Mouse (Mus musculus) thymus, postnatal 25 days (tissue): ENCODE results near the gene Cabp7.
"Not testable (repeated sequence)": the region's sequence is repeated elsewhere in the genome, so short reads cannot be mapped to it uniquely, and the experiment has no call there.

Source experiments
- DNase-seq: peaks from one replicate; pipeline ENCODE4 v3.0.0; 2022

Gene Cabp7

GRCm38 (mm10) chr11:4745969-4746368, 609 bp downstream of the Cabp7 start:
- DNase-seq: no peak

- no peak for DNase-seq
Measured at GRCm38 (mm10) chr11:4744691-4745090, 1.9 kb downstream of the Cabp7 start.

GRCm38 (mm10) chr11:4740785-4741184, 5.8 kb downstream of the Cabp7 start:
- no peak for DNase-seq

GRCm38 (mm10) chr11:4738719-4739118, 7.9 kb downstream of the Cabp7 start:
- DNase-seq: no peak

GRCm38 (mm10) chr11:4737682-4738081, 8.9 kb downstream of the Cabp7 start:
- no peak for DNase-seq

GRCm38 (mm10) chr11:4736355-4736754, 10.2 kb downstream of the Cabp7 start:
- DNase-seq: no peak

- no peak for DNase-seq
Measured at GRCm38 (mm10) chr11:4734179-4734578, 12.4 kb downstream of the Cabp7 start.

GRCm38 (mm10) chr11:4731781-4732180, 14.8 kb downstream of the Cabp7 start:
- DNase-seq: no peak

GRCm38 (mm10) chr11:4730913-4731312, 15.7 kb downstream of the Cabp7 start:
- DNase-seq: no peak

- DNase-seq: no peak
Measured at GRCm38 (mm10) chr11:4730096-4730495, 16.5 kb downstream of the Cabp7 start.

- no peak for DNase-seq
Measured at GRCm38 (mm10) chr11:4729603-4730002, 17.0 kb downstream of the Cabp7 start.

GRCm38 (mm10) chr11:4721728-4722127, 24.9 kb downstream of the Cabp7 start:
- DNase-seq: no peak

GRCm38 (mm10) chr11:4720900-4721580, 25.5 kb downstream of the Cabp7 start:
- no peak for DNase-seq

- DNase-seq: no peak
Measured at GRCm38 (mm10) chr11:4720393-4720792, 26.2 kb downstream of the Cabp7 start.

GRCm38 (mm10) chr11:4719961-4720360, 26.6 kb downstream of the Cabp7 start:
- no peak for DNase-seq

- DNase-seq: no peak
Measured at GRCm38 (mm10) chr11:4718548-4718947, 28.0 kb downstream of the Cabp7 start.

- no peak for DNase-seq
Measured at GRCm38 (mm10) chr11:4716530-4717236, 29.9 kb downstream of the Cabp7 start.

- no peak for DNase-seq
Measured at GRCm38 (mm10) chr11:4715596-4715995, 31.0 kb downstream of the Cabp7 start.

- no peak for DNase-seq
Measured at GRCm38 (mm10) chr11:4714727-4715126, 31.9 kb downstream of the Cabp7 start.

GRCm38 (mm10) chr11:4712822-4713221, 33.8 kb downstream of the Cabp7 start:
- no peak for DNase-seq

GRCm38 (mm10) chr11:4710188-4710587, 36.4 kb downstream of the Cabp7 start:
- DNase-seq: not testable (repeated sequence)

GRCm38 (mm10) chr11:4705178-4705577, 41.4 kb downstream of the Cabp7 start:
- no peak for DNase-seq

- peak; percentile 91 for DNase-seq
Measured at GRCm38 (mm10) chr11:4704072-4704964, 42.3 kb downstream of the Cabp7 start, which contains the start of the genes Uqcr10 and Zmat5. Uqcr10 (minus strand) TSS chr11:4704342. Zmat5 (plus strand) TSS chr11:4704678.
